Mouse (Mus musculus) midbrain, embryonic 14.5 days (tissue): ENCODE results near the gene Tekt4. TPM values are rescaled to one million over a fixed set of nuclear protein-coding genes. Genes with fewer than 3 reads are reported as not detected.

Experiments
- ATAC-seq: fragments of 200-750 bp; cut with Nextera tagmentation; 2 replicates; pipeline ENCODE4 v1.8.0; 2017; ENCODE audit warnings: moderate number of reproducible peaks, moderate library complexity; ENCODE audit not compliant: low FRiP score, low TSS enrichment
- DNase-seq: peaks from one replicate; pipeline ENCODE4 v3.0.0-alpha.2; 2015
- H3K27ac ChIP-seq: fragments of 300-500 bp; sonication (generic); replicated peaks from 2 replicates; pipeline ENCODE4 v1.5.1; 2014; ENCODE audit warnings: mild to moderate bottlenecking, low read depth, low read length, moderate library complexity
- H3K27me3 ChIP-seq: fragments of 300-500 bp; sonication (generic); 2 replicates; pipeline ENCODE4 v1.6.1; 2014; ENCODE audit warnings: low read length, control low read depth, mixed read lengths; ENCODE audit not compliant: control insufficient read depth, insufficient read depth
- H3K36me3 ChIP-seq: fragments of 300-500 bp; sonication (generic); 2 replicates; pipeline ENCODE4 v1.6.1; 2014; ENCODE audit warnings: low read length, control low read depth; ENCODE audit not compliant: control insufficient read depth, insufficient read depth
- H3K4me1 ChIP-seq: fragments of 300-500 bp; sonication (generic); 2 replicates; pipeline ENCODE4 v1.6.1; 2014; ENCODE audit warnings: mild to moderate bottlenecking, antibody characterized with exemption, low read length, control low read depth; ENCODE audit not compliant: control insufficient read depth, insufficient read depth
- H3K4me2 ChIP-seq: fragments of 300-500 bp; sonication (generic); 2 replicates; pipeline ENCODE4 v1.6.1; 2014; ENCODE audit warnings: mild to moderate bottlenecking, low read length, moderate library complexity
- H3K4me3 ChIP-seq: fragments of 300-500 bp; sonication (generic); replicated peaks from 2 replicates; pipeline ENCODE4 v1.5.1; 2014; ENCODE audit warnings: low read depth, low read length
- H3K9ac ChIP-seq: fragments of 300-500 bp; sonication (generic); replicated peaks from 2 replicates; pipeline ENCODE4 v1.6.1; 2014; ENCODE audit warnings: mild to moderate bottlenecking, low read length, moderate library complexity
- H3K9me3 ChIP-seq: fragments of 300-500 bp; sonication (generic); 2 replicates; pipeline ENCODE4 v1.6.1; 2016; ENCODE audit warnings: low read length, control low read depth, mixed read lengths; ENCODE audit not compliant: control insufficient read depth
- WGBS: fragments of 180-500 bp; shearing (Covaris S2); extraction: QIAGEN DNeasy Blood & Tissue Kit; methylation state at CpG from one replicate; pipeline ENCODE4 v1.1.7; 2014; 5-methylcytosine and 5-hydroxymethylcytosine counted together
- polyA plus RNA-seq: library from polyadenylated mRNA; unstranded; fragments of >200 nt; fragmentation: Nextera tagmentation; extraction: Ambion mirVana; gene quantifications from 2 replicates; pipeline ENCODE4 v1.2.1, GENCODE M21; 2014

Tekt4 gene
- polyA plus RNA-seq, 1 experiment from 2014 or later = 0.50 TPM

DNA sequence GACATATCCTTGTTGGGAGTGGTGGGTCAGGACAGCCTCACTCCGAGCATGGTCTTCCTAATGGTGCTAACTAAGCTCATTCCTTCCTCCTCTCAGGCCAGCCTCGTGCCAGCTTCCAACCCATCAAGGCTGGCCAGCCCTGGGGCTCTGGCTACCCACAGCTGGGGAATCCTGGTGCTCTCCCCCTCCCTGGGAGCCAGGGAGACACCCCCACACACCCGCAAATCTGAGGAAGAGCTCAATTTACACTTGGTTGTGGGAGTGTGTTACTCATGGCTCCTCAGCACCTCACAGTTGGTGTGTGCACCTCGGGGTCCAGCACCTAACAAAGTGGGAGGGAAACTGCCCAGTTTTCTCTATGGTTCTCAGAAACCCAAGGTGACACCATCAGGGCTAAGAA is 43.2 kb upstream of the Tekt4 start:
- Histone ChIP-seq H3K36me3 (no peaks in the 10 kb centered on the region), H3K4me2 (no peak overlapping the region), H3K9ac (no peak overlapping the region), H3K4me1 (peaks cover 55% of the 10 kb centered on the region), H3K27me3 (no peaks in the 10 kb centered on the region), H3K4me3 (no peak overlapping the region), H3K27ac (peak overlapping the region; percentile 66), H3K9me3 (no peaks in the 10 kb centered on the region)
- no peak for ATAC-seq
- DNase-seq = no peak
- 73% methylated on average over 4 of the region's 4 CpGs for WGBS

DNA sequence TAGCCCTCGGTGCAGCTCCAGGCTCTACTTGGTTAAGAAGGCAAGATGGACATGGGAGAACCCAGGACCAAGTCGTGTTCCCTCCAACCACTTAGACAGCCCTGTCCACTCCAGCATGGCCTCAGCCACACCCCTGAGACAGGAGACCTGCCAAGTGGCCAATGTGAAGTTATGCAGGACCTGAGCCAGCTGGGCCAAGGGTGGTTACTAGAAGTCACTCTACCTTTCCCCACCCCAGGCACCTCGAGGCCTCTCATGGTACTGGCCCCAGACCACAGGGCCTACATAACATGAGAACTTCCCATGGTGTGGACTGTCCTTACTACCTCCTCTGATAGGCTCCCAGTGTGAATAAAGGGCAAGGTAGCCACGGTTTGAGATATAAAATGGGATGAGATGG is 40.2 kb upstream of the Tekt4 start:
- Histone ChIP-seq H3K4me2 (no peak overlapping the region), H3K9ac (no peak overlapping the region), H3K27ac (no peak overlapping the region), H3K27me3 (no peaks in the 10 kb centered on the region), H3K9me3 (no peaks in the 10 kb centered on the region), H3K36me3 (no peaks in the 10 kb centered on the region), H3K4me1 (peaks cover 58% of the 10 kb centered on the region), H3K4me3 (no peak overlapping the region)
- ATAC-seq (no peak), DNase-seq (no peak)
- WGBS = 74% methylated on average over 4 of the region's 4 CpGs

DNA sequence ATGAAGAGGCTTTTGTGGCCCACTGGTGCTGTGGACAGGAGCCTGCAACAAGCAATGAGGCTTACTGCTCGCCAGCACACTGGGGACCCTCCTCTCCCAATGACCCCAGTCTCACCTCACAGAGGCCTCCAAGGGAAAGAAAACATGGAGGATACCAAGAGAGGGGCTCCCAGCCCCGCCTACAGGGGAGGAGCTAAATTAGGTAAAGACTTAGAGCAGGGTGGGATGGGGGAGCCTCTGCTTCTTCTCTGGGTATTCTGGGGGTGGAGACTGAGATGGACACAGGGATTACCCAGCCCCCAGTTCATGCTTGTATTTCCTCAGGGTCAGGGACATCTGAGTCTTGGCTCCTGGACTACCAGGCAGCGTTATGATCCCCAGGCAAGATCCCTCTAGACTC is 39.5 kb upstream of the Tekt4 start:
- no peaks in the 10 kb centered on the region for H3K36me3 ChIP-seq
- H3K27ac ChIP-seq = peak overlapping the region; percentile 73; the same call in 1 of the 2 replicates
- no peak overlapping the region for H3K9ac ChIP-seq
- H3K4me3 ChIP-seq = no peak overlapping the region
- no peaks in the 10 kb centered on the region for H3K27me3 ChIP-seq
- ATAC-seq = no peak
- H3K4me1 ChIP-seq = peaks cover 63% of the 10 kb centered on the region
- H3K4me2 ChIP-seq = 0 out of 2 replicates have a peak overlapping the region, but pooled peaks have one; percentile 21
- DNase-seq = no peak
- H3K9me3 ChIP-seq = no peaks in the 10 kb centered on the region
- WGBS = 43% methylated on average over 3 of the region's 3 CpGs

DNA sequence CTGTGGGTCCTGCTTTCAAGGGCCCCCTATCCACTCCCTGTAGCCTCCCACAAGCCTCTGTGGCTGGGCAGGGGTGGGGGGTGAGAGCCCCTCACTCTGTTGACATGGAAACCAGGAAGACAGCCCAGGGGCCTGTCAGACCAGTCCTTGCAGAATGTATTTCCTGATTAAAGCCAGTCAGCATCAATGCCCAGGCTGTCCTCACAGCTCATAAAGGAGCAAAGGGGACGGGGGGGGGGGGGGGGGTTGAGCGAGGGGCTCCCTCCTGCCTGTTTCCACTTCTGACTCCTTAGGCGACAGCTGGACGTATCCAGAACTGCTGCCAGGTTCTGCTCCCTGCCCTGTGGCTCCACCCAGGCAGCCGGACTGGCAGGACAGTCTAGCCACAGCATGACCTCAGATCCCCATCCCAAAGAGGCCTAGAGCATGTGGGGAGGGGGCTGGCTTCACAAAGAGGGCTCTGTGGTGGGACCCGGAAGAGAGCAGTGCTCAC is 38.9 kb upstream of the Tekt4 start:
- no peak overlapping the region for H3K4me3 ChIP-seq
- H3K9ac ChIP-seq = peak overlapping the region; percentile 34
- peak; percentile 50 for DNase-seq
- no peaks in the 10 kb centered on the region for H3K9me3 ChIP-seq
- H3K27me3 ChIP-seq = no peaks in the 10 kb centered on the region
- H3K36me3 ChIP-seq = no peaks in the 10 kb centered on the region
- ATAC-seq = peak; percentile 59
- peaks cover 64% of the 10 kb centered on the region for H3K4me1 ChIP-seq
- WGBS = 2% methylated on average over 6 of the region's 6 CpGs
- H3K27ac ChIP-seq = peak overlapping the region; percentile 73
- peak overlapping the region; percentile 21 for H3K4me2 ChIP-seq

DNA sequence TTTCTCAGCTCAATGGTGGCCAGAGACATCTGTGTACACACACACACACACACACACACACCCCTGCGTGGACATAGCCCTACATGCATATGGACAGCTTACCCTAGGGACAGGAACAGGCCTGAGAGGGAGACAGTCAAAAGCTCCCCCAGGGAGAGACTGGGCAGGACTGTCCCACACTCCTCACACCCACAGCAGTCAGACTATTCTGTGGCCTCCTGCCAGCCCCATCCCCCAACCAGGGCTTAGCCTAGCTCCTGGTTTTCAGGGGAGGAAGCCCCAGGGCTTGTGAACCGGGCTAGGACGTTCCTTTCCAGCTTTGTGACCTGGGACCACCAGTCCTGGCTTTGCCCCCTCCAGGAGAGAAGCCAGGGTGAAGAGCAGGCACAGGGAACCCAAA is 38.2 kb upstream of the Tekt4 start:
- DNase-seq = peak; percentile 65
- no peaks in the 10 kb centered on the region for H3K36me3 ChIP-seq
- no peak for ATAC-seq
- no peak overlapping the region for H3K4me3 ChIP-seq
- no peak overlapping the region for H3K4me2 ChIP-seq
- H3K27ac ChIP-seq = peak overlapping the region; percentile 73
- H3K4me1 ChIP-seq = peaks cover 57% of the 10 kb centered on the region
- H3K9ac ChIP-seq = no peak overlapping the region
- no peaks in the 10 kb centered on the region for H3K9me3 ChIP-seq
- WGBS = 8% methylated on average over 3 of the region's 3 CpGs
- H3K27me3 ChIP-seq = no peaks in the 10 kb centered on the region

DNA sequence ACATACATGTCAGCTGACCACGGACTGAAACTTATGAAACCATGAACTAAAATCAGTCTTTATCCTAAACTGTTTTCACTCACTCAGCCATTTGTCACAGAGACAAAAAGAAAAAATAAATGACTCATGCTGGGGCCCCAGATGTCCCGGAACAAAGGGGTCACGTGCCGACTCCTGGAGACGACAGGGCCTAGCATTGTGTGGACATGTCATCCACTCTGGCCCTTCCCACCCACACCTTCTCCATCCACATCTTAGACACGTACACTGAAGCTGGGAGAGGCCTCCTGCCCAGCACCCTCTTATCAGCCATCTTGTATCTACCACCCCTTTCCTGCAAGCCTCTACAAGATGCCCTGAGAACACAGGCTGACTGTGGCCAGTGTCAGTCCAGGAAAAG is 36.4 kb upstream of the Tekt4 start:
- no peak for DNase-seq

DNA sequence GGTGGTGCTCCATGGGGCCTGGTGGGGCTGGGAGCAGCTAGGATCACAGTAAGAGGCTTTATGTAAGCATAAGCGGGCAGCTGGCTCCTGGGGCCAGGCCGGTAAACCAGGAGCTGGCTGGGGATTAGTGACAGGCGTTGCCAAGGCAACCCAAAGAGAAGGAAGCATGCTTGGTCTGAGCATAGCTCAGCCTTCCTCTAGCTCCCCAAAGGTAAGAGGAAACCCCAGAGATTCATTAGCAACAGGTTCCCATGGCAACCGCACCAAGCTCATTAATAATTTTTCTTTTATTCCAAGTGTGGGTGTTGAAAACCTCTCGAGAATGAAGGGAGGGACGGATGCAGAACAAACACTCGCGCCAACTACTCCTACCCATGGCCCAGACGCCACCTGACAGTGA is 35.5 kb upstream of the Tekt4 start:
- H3K9ac ChIP-seq = no peak overlapping the region
- H3K36me3 ChIP-seq = no peaks in the 10 kb centered on the region
- peaks cover 52% of the 10 kb centered on the region for H3K4me1 ChIP-seq
- H3K4me3 ChIP-seq = no peak overlapping the region
- no peaks in the 10 kb centered on the region for H3K27me3 ChIP-seq
- H3K4me2 ChIP-seq = 0 out of 2 replicates have a peak overlapping the region, but pooled peaks have one; percentile 7
- H3K9me3 ChIP-seq = no peaks in the 10 kb centered on the region
- peak; percentile 56; the same call in 1 of the 2 replicates for ATAC-seq
- peak; percentile 85 for DNase-seq
- H3K27ac ChIP-seq = peak overlapping the region; percentile 75
- 7% methylated on average over 9 of the region's 9 CpGs for WGBS

More for the DNA sequence above, 36.4 kb upstream of the Tekt4 start:
- Histone ChIP-seq H3K27me3 (no peaks in the 10 kb centered on the region), H3K27ac (peak overlapping the region; percentile 75; the same call in 1 of the 2 replicates), H3K4me1 (peaks cover 52% of the 10 kb centered on the region), H3K36me3 (no peaks in the 10 kb centered on the region), H3K9ac (no peak overlapping the region), H3K9me3 (no peaks in the 10 kb centered on the region), H3K4me2 (no peak overlapping the region), H3K4me3 (no peak overlapping the region)
- WGBS = 65% methylated on average over 6 of the region's 6 CpGs
- ATAC-seq = no peak

DNA sequence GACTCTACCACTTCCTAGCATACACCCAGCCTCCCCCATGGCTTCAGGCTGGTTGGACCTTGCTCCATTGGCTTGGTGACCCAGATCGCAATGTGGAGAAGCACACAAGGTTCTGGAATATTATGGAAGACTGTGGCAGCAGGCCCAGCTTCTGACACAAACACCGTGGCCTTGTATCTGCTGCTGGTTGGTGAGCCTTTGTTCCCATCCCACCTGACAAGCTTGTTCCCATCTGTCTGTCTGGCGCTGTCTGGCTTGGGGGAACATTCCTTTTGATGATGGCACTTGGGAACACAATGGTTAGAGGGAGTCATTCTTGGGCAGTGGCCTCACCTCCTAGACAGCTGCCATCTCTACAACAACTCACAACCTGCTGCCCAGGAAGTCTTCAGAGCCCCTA is 33.4 kb upstream of the Tekt4 start:
- Histone ChIP-seq H3K27me3 (no peaks in the 10 kb centered on the region), H3K4me2 (no peak overlapping the region), H3K36me3 (no peaks in the 10 kb centered on the region), H3K4me3 (no peak overlapping the region), H3K27ac (no peak overlapping the region), H3K9ac (no peak overlapping the region), H3K9me3 (no peaks in the 10 kb centered on the region), H3K4me1 (peaks cover 35% of the 10 kb centered on the region)
- ATAC-seq (no peak), DNase-seq (no peak)
- WGBS = 89% methylated on average over 3 of the region's 3 CpGs

DNA sequence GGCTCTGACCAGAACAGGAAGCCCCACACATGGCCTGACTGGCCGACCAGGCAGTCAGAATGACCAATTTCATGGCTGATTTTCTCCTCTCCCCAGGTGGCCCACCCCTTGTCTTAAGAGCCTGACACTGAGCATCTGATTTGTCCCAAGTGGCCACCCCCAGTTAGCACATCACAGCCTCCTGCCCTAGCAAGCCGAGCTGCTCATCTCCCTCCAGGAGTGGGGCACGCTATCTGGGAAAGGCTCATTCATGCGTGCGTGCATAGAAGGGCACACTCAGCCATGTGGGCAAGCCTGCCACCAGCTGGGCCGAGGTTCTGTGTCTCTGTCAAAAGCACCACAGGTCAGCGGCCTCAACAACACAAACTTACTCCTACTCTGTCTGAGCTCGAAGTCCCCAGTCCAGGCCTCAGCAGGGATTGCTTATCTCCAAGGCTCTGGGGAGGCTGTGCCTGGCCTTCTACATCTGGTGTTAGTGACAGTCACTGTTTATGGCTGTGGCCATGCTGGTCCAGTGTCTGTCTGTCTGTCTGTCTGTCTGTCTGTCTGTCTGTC is 29.8 kb upstream of the Tekt4 start:
- Histone ChIP-seq H3K9me3 (no peaks in the 10 kb centered on the region), H3K9ac (no peak overlapping the region), H3K27me3 (no peaks in the 10 kb centered on the region), H3K36me3 (no peaks in the 10 kb centered on the region), H3K4me1 (peaks cover 19% of the 10 kb centered on the region), H3K4me2 (no peak overlapping the region), H3K27ac (no peak overlapping the region), H3K4me3 (no peak overlapping the region)
- DNase-seq (no peak), ATAC-seq (no peak)
- 23% methylated on average over 8 of the region's 8 CpGs for WGBS
